Mouse (Mus musculus): ENCODE results near the gene Kif16b. TPM values are rescaled to one million over a fixed set of nuclear protein-coding genes. Genes with fewer than 3 reads are reported as not detected.

The Kif16b gene
- total RNA-seq, 1 experiment, result 10.5 TPM

- Histone ChIP-seq H3K9ac (ENCODE audit: insufficient read depth, low read depth, low read length, poor library complexity, severe bottlenecking) (no peak overlapping the region), H3K36me3 (ENCODE audit: control insufficient read depth, insufficient read depth, low read length, poor library complexity, severe bottlenecking) (no peaks in the 10 kb centered on the region), H3K27ac (ENCODE audit: insufficient read depth, low read depth, low read length, poor library complexity, severe bottlenecking) (no peak overlapping the region), H3K9me3 (ENCODE audit: control insufficient read depth, insufficient read depth, low read depth, low read length) (no peaks in the 10 kb centered on the region), H3K4me1 (ENCODE audit: control insufficient read depth in 2 of 2, insufficient read depth in 2 of 2, low read length in 2 of 2, poor library complexity in 1 of 2) (0 out of 4 replicates have a peak, but pooled peaks cover 0 to 2% of the 10 kb centered on the region in 2 experiments), H3K4me3 (ENCODE audit: insufficient read depth in 1 of 2, low read depth in 1 of 2, low read length in 2 of 2, poor library complexity in 1 of 2, severe bottlenecking in 1 of 2) (no peak overlapping the region)
- in situ Hi-C loops (cut with MboI; ENCODE audit: low sequenced_read_pairs in 2 of 2, unreplicated experiment in 2 of 2), result no loop called here
- TF ChIP-seq CHD2 (IDR thresholded peaks at IDR 0.05; ENCODE audit: low read depth, low read length) (no peak), HCFC1 (IDR thresholded peaks at IDR 0.05; ENCODE audit: borderline replicate concordance, insufficient read depth, low read length) (no peak), ZC3H11A (IDR thresholded peaks at IDR 0.05; ENCODE audit: borderline replicate concordance, low read depth, low read length) (no peak), MAFK (IDR thresholded peaks at IDR 0.05; ENCODE audit: insufficient read depth, low read depth, low read length) (no peak), ZNF384 (IDR thresholded peaks at IDR 0.05; ENCODE audit: low read depth, low read length) (no peak)
- no peak for DNase-seq (ENCODE audit: low read depth, low spot score)
These were observed 17.7 kb downstream of the Kif16b start for GRCm38 (mm10) chr2:142883625-142883994.

DNA sequence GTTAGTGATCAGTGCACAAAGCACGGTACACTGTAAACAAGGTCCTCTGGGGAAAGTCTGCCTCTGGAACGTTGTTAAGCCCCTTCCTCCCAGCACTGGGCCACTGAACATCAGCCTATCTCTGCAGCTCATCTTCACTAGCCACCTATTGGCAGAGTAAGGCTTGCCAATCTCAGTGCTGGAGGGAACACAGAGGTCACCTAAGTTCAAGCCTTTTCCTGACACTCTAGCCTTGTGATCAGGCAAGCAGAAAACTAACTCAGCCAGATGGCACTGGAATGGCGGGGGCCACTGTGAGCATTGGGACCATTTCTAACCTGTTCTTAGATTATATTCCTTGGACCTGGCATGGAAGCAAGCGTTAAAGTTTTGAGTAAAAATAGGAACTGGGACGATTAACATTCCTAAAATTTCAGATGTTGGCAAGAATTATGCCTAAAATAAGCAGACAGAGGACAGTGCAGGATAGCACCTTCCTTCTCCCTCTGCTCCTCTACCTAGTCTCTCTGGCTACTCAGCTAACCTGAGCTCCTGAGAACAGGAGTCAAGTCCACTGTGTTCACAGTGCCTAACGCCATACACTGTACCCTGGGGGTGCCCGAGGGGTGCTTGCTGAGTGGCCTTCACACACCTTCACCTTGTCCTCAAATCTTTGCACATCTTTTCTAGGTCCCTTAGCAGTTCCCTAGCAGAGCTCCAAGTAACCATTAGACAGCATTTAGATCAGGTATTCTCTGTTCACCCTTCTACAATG lies 18.3 kb downstream of the Kif16b start:
- Histone ChIP-seq H3K4me1 (ENCODE audit: control insufficient read depth in 2 of 2, insufficient read depth in 2 of 2, low read length in 2 of 2, poor library complexity in 1 of 2) (0 out of 4 replicates have a peak, but pooled peaks cover under 1 to 2% of the 10 kb centered on the region in 2 experiments), H3K9me3 (ENCODE audit: control insufficient read depth, insufficient read depth, low read depth, low read length) (no peaks in the 10 kb centered on the region), H3K27ac (ENCODE audit: insufficient read depth, low read depth, low read length, poor library complexity, severe bottlenecking) (no peak overlapping the region), H3K9ac (ENCODE audit: insufficient read depth, low read depth, low read length, poor library complexity, severe bottlenecking) (no peak overlapping the region), H3K36me3 (ENCODE audit: control insufficient read depth, insufficient read depth, low read length, poor library complexity, severe bottlenecking) (no peaks in the 10 kb centered on the region), H3K4me3 (ENCODE audit: insufficient read depth in 1 of 2, low read depth in 1 of 2, low read length in 2 of 2, poor library complexity in 1 of 2, severe bottlenecking in 1 of 2) (no peak overlapping the region)
- in situ Hi-C loops (cut with MboI; ENCODE audit: low sequenced_read_pairs in 2 of 2, unreplicated experiment in 2 of 2), result no loop called here
- TF ChIP-seq ZC3H11A (IDR thresholded peaks at IDR 0.05; ENCODE audit: borderline replicate concordance, low read depth, low read length), result no peak
- TF ChIP-seq ZNF384 (IDR thresholded peaks at IDR 0.05; ENCODE audit: low read depth, low read length), result no peak
- TF ChIP-seq MAFK (IDR thresholded peaks at IDR 0.05; ENCODE audit: insufficient read depth, low read depth, low read length), result no peak
- no peak for TF ChIP-seq HCFC1 (IDR thresholded peaks at IDR 0.05; ENCODE audit: borderline replicate concordance, insufficient read depth, low read length)
- no peak for TF ChIP-seq CHD2 (IDR thresholded peaks at IDR 0.05; ENCODE audit: low read depth, low read length)
- DNase-seq (ENCODE audit: low read depth, low spot score), result no peak

DNA sequence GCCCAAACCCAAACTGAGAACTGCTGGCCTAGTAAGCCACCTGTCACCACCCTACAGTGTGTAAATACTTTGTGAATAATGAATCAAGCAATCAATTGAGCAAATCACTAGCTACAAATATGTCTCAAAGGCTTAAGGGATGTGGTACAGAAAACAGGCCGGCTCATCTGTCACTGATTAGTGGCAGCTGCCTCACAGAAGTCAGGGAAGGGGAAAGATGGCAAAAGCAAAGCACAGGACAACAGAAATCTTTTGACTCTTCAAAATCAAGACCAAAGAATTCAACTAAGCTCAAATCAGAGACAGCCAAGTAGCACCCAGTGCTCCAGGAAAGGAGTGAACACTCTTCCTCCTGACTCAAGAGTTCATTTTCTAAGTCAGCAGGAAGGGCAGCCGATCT lies 18.9 kb downstream of the Kif16b start:
- no peak overlapping the region for H3K4me3 ChIP-seq (ENCODE audit: insufficient read depth in 1 of 2, low read depth in 1 of 2, low read length in 2 of 2, poor library complexity in 1 of 2, severe bottlenecking in 1 of 2)
- DNase-seq (ENCODE audit: low read depth, low spot score), result no peak
- no peak for TF ChIP-seq HCFC1 (IDR thresholded peaks at IDR 0.05; ENCODE audit: borderline replicate concordance, insufficient read depth, low read length)
- TF ChIP-seq MAFK (IDR thresholded peaks at IDR 0.05; ENCODE audit: insufficient read depth, low read depth, low read length), result no peak
- no peak for TF ChIP-seq CHD2 (IDR thresholded peaks at IDR 0.05; ENCODE audit: low read depth, low read length)
- no peak for TF ChIP-seq ZC3H11A (IDR thresholded peaks at IDR 0.05; ENCODE audit: borderline replicate concordance, low read depth, low read length)
- no peak for TF ChIP-seq ZNF384 (IDR thresholded peaks at IDR 0.05; ENCODE audit: low read depth, low read length)
- no peaks in the 10 kb centered on the region for H3K36me3 ChIP-seq (ENCODE audit: control insufficient read depth, insufficient read depth, low read length, poor library complexity, severe bottlenecking)
- no peaks in the 10 kb centered on the region for H3K9me3 ChIP-seq (ENCODE audit: control insufficient read depth, insufficient read depth, low read depth, low read length)
- in situ Hi-C loops (cut with MboI; ENCODE audit: low sequenced_read_pairs in 2 of 2, unreplicated experiment in 2 of 2), result no loop called here
- no peak overlapping the region for H3K9ac ChIP-seq (ENCODE audit: insufficient read depth, low read depth, low read length, poor library complexity, severe bottlenecking)
- H3K4me1 ChIP-seq (ENCODE audit: control insufficient read depth in 2 of 2, insufficient read depth in 2 of 2, low read length in 2 of 2, poor library complexity in 1 of 2), result 0 out of 4 replicates have a peak, but pooled peaks cover 1 to 2% of the 10 kb centered on the region in 2 experiments
- H3K27ac ChIP-seq (ENCODE audit: insufficient read depth, low read depth, low read length, poor library complexity, severe bottlenecking), result no peak overlapping the region

- H3K4me1 ChIP-seq (ENCODE audit: control insufficient read depth in 2 of 2, insufficient read depth in 2 of 2, low read length in 2 of 2, poor library complexity in 1 of 2), result 0 out of 4 replicates have a peak, but pooled peaks cover 1 to 2% of the 10 kb centered on the region in 2 experiments
- no peaks in the 10 kb centered on the region for H3K36me3 ChIP-seq (ENCODE audit: control insufficient read depth, insufficient read depth, low read length, poor library complexity, severe bottlenecking)
- no peak overlapping the region for H3K9ac ChIP-seq (ENCODE audit: insufficient read depth, low read depth, low read length, poor library complexity, severe bottlenecking)
- H3K4me3 ChIP-seq (ENCODE audit: insufficient read depth in 1 of 2, low read depth in 1 of 2, low read length in 2 of 2, poor library complexity in 1 of 2, severe bottlenecking in 1 of 2), result no peak overlapping the region
- in situ Hi-C loops (cut with MboI; ENCODE audit: low sequenced_read_pairs in 2 of 2, unreplicated experiment in 2 of 2), result no loop called here
- TF ChIP-seq HCFC1 (IDR thresholded peaks at IDR 0.05; ENCODE audit: borderline replicate concordance, insufficient read depth, low read length) (no peak), MAFK (IDR thresholded peaks at IDR 0.05; ENCODE audit: insufficient read depth, low read depth, low read length) (no peak), ZC3H11A (IDR thresholded peaks at IDR 0.05; ENCODE audit: borderline replicate concordance, low read depth, low read length) (no peak), CHD2 (IDR thresholded peaks at IDR 0.05; ENCODE audit: low read depth, low read length) (no peak), ZNF384 (IDR thresholded peaks at IDR 0.05; ENCODE audit: low read depth, low read length) (no peak)
- no peaks in the 10 kb centered on the region for H3K9me3 ChIP-seq (ENCODE audit: control insufficient read depth, insufficient read depth, low read depth, low read length)
- no peak for DNase-seq (ENCODE audit: low read depth, low spot score)
- no peak overlapping the region for H3K27ac ChIP-seq (ENCODE audit: insufficient read depth, low read depth, low read length, poor library complexity, severe bottlenecking)
These were observed 20.2 kb downstream of the Kif16b start for GRCm38 (mm10) chr2:142881177-142881576.
